Mouse (Mus musculus) stomach, postnatal 0 days (tissue): ENCODE results near the gene Col25a1.

ENCODE experiments used
- CTCF ChIP-seq: IDR thresholded peaks from 2 replicates; pipeline ENCODE4 v1.5.1; 2016; ENCODE audit warnings: antibody characterized with exemption, low read depth, mild to moderate bottlenecking, moderate library complexity
- EP300 ChIP-seq: optimal IDR thresholded peaks from 2 replicates; pipeline ENCODE3; 2016; ENCODE audit warnings: antibody characterized with exemption

DNA sequence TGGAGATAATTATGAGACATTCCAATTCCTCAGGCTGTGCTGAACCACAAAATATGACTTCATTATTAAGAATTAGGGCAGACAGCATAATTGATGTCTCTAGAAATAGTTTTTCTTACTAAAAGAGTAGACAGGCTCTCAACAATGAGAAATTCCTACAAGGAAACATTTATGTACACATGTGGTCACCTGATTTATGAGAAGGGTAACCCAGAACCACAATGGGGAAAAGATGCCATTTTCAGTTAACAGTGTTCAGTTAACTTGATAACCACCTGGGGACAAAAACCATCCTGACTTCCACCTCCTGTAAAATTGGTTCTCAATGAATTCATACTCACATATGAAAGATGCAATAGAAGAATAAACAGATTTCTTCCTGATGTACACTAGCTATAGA, 305.7 kb downstream of the Col25a1 start:
- TF ChIP-seq EP300 (no peak), CTCF (no peak)
